Mouse (Mus musculus) retina, postnatal 7 days (tissue): Measurements from ENCODE around the gene Maml2.

Experiments
- DNase-seq: peaks from one replicate; pipeline ENCODE4 v3.0.0-alpha.2; 2012; ENCODE audit warnings: low read depth, low spot score

Maml2 gene

GRCm38 (mm10) chr9:13491854-13492620 lies 194.3 kb downstream of the Maml2 start:
- no peak for DNase-seq

DNA sequence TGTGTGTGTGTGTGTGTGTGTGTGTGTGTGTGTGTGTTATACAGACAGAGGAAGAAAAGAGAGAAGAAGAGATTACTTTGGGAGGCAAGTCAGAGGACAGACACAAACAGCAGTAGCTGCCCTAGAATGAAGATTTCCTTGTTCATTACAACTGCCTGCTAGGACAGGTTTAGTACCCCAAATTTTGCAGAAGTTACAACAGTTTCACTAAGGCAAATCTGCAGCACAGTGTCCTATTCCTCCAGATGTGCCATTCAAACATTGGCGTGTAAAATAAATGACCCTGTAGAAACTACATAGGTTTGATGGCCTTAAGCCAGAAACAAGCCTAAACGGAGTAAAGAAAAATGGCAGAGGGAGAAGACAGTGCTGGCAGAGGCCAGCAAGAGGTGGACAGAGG lies 195.1 kb downstream of the Maml2 start:
- no peak for DNase-seq

DNA sequence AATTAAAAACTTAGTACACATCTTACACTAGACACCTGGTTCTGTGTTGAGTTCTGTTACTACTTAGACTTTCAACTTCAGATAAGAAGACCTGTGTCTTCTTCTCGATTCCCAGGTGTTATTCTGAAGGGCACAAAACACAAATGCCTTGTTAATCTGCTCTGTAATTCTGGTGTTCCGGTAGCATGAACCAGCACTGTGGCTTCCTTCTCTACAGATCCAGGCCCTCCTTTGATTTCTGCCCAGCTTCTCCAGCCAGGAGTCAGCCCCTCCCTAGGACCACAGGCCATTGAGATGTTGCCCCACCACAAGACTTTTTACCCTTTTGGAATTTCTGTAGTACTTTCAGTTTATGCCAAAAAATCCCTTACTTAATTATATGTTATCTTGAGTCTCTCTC lies 196.0 kb downstream of the Maml2 start:
- DNase-seq = no peak

GRCm38 (mm10) chr9:13495530-13495929 lies 197.8 kb downstream of the Maml2 start:
- DNase-seq = no peak

GRCm38 (mm10) chr9:13497016-13497415 lies 199.3 kb downstream of the Maml2 start:
- DNase-seq = no peak

GRCm38 (mm10) chr9:13497690-13498333 lies 200.1 kb downstream of the Maml2 start:
- no peak for DNase-seq

GRCm38 (mm10) chr9:13500045-13500444 lies 202.3 kb downstream of the Maml2 start:
- no peak for DNase-seq

- no peak for DNase-seq
Measured at GRCm38 (mm10) chr9:13505024-13505423, 207.3 kb downstream of the Maml2 start.

DNA sequence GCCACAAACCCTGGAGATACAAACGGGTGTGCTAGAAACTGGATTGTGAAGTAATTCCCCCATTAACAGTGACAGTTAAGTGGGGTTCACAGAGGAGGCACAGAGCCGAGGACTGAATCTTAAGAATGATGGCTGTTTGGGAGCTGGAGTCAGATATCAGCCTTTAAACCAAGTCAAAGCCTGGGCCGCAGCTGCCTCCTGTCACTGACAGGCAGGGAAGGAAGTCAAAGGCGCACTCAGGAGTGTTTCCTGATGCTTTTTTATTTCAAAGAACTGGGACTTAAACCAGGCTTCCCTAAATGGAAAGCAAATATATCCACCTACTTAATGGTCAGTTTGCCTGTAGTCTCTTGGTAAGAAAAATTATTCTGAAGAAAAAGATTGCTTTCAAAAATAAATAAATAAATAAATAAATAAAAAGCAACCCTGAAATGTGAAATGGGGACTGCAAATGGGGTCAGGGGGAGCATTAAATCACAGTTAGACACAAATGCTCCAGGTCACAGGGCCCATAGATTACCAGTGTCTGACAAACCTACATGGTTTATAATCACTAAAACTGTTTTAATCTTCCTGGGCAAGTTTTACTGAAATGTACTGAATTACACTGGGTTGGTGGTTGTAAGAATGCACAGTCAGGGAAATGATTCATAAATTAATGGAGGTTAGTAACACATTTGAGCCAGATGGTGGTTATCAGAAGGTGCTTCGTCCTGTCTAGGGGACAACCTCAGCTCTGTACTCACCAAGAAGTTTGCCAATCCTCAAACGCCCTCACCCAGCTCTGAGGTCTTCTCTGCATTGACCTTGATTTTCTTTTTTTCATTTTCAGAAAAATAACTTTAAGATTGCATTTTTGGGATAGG lies 209.4 kb downstream of the Maml2 start:
- no peak for DNase-seq

- DNase-seq = no peak
Measured at GRCm38 (mm10) chr9:13507822-13508188, 210.0 kb downstream of the Maml2 start.

DNA sequence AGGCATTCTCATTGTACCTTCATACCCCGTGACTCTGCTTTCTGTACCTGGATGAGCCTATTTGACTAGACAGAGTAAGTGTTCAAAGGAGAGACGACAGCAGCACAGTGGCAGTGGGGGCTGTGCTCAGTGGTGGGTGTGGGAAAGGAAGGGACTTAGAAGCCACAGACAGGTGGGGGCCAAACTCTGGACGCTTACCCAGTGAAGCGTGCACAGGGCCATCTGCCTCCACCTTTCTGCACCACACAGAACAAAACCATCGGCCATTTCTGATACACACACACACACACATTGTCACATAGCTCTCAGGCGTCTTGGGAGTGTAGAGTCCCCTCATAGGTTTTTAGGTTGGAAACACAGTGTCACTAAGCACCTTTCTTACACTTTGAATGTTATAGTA lies 212.0 kb downstream of the Maml2 start:
- no peak for DNase-seq

- no peak for DNase-seq
Measured at GRCm38 (mm10) chr9:13510621-13511369, 213.0 kb downstream of the Maml2 start.

DNA sequence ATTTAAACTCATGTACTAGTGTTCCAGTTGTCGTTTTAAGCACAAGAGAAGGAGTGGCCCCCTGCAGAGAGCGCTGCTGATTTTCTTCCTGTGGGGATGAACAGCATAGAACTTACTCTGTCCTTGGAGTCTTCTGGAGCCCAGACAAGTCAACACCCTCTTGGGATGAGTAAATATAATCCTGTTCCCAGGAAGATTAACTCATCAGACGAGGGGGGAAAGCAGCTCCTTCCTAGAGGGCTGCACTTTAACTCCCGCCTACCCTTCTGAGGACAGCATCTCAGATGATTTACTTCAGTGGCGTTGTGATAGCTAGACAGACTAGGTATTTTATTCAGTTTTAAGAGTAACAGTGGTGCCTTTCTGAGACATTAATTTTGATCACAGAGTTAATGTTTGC lies 215.4 kb downstream of the Maml2 start:
- peak; percentile 23 for DNase-seq

GRCm38 (mm10) chr9:13514435-13514834 lies 216.7 kb downstream of the Maml2 start:
- no peak for DNase-seq

- DNase-seq = no peak
Measured at GRCm38 (mm10) chr9:13515976-13516375, 218.2 kb downstream of the Maml2 start.

- DNase-seq = no peak
Measured at GRCm38 (mm10) chr9:13518031-13518430, 220.3 kb downstream of the Maml2 start.

- no peak for DNase-seq
Measured at GRCm38 (mm10) chr9:13518441-13518971, 220.7 kb downstream of the Maml2 start.

GRCm38 (mm10) chr9:13522061-13522820 lies 224.5 kb downstream of the Maml2 start:
- no peak for DNase-seq

- DNase-seq = no peak
Measured at GRCm38 (mm10) chr9:13523046-13523445, 225.3 kb downstream of the Maml2 start.

GRCm38 (mm10) chr9:13525075-13525474 lies 227.3 kb downstream of the Maml2 start:
- DNase-seq = no peak
